ENCODE assay signal across 45 mouse cellular contexts in the genomic region with DNA sequence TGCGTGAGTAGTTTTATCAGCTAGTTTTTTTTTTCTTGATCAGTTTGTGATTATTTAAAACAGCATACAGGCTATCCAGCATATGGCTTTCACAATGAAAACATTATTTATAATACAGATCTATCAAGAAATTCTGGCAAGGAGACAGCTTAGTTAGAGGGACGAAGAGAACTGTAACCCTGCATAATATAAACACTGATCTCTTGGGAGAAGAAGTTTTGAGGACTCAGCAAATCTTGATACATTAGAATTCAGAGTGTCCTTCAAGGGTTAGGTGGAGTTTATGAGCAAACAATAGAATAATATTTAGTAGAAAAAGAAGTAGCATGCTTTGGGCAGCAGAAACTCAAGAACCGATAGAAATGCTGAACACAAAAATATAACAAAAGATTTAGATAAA. TPM values are rescaled to one million over a fixed set of nuclear protein-coding genes. Genes with fewer than 3 reads are reported as not detected.
"Had no signal": no experiment of that assay in that cellular context is flagged by ENCODE, and none has a peak within 500 bp of the region (broad histone marks: within the 10 kb centered on the region; RNA-seq: fewer than 3 reads in every experiment).

No protein-coding gene starts in this region.

- H3K4me1 ChIP-seq: heart, embryonic 10.5 days; heart, embryonic 12.5 days; heart, embryonic 13.5 days; heart, embryonic 15.5 days; hindbrain, embryonic 12.5 days; hindbrain, embryonic 13.5 days; hindbrain, embryonic 15.5 days; intestine, embryonic 15.5 days had no signal

- ATAC-seq: hindbrain, embryonic 16.5 days; hindbrain, postnatal 0 days; inflammation-experienced regulatory T-cells, adult 6 months; intestine, embryonic 15.5 days; intestine, embryonic 16.5 days; intestine, postnatal 0 days had no signal

- H3K9me3 ChIP-seq: heart, embryonic 10.5 days; heart, embryonic 12.5 days; heart, embryonic 13.5 days; heart, embryonic 15.5 days; hindbrain, embryonic 10.5 days; hindbrain, embryonic 12.5 days; hindbrain, embryonic 13.5 days; hindbrain, embryonic 15.5 days; intestine, embryonic 15.5 days; kidney, embryonic 15.5 days had no signal

- H3K4me3 ChIP-seq: heart, embryonic 10.5 days; heart, embryonic 12.5 days; heart, embryonic 13.5 days; heart, embryonic 15.5 days; hindbrain, embryonic 10.5 days; hindbrain, embryonic 12.5 days; hindbrain, embryonic 13.5 days; hindbrain, embryonic 15.5 days; intestine, embryonic 15.5 days; kidney, embryonic 15.5 days; layer of hippocampus, adult 2 months had no signal

- H3K4me2 ChIP-seq: heart, embryonic 11.5 days; heart, embryonic 12.5 days; heart, embryonic 13.5 days; heart, embryonic 15.5 days; hindbrain, embryonic 12.5 days; hindbrain, embryonic 13.5 days; hindbrain, embryonic 14.5 days; hindbrain, embryonic 15.5 days; intestine, embryonic 15.5 days; kidney, embryonic 15.5 days had no signal

- H3K9ac ChIP-seq: heart, embryonic 12.5 days; heart, embryonic 13.5 days; heart, embryonic 15.5 days; hindbrain, embryonic 12.5 days; hindbrain, embryonic 13.5 days; hindbrain, embryonic 14.5 days; hindbrain, embryonic 15.5 days; intestine, embryonic 15.5 days; kidney, embryonic 15.5 days had no signal

- H3K27ac ChIP-seq: heart, embryonic 10.5 days; heart, embryonic 13.5 days; heart, embryonic 15.5 days; hindbrain, embryonic 10.5 days; hindbrain, embryonic 12.5 days; hindbrain, embryonic 13.5 days; hindbrain, embryonic 14.5 days; hindbrain, embryonic 15.5 days; hindbrain, postnatal 0 days; intestine, embryonic 15.5 days; kidney, embryonic 15.5 days; kidney, postnatal 0 days; layer of hippocampus, adult 2 months had no signal

- H3K36me3 ChIP-seq: heart, embryonic 10.5 days; heart, embryonic 12.5 days; heart, embryonic 13.5 days; heart, embryonic 15.5 days; hindbrain, embryonic 10.5 days; hindbrain, embryonic 12.5 days; hindbrain, embryonic 13.5 days; hindbrain, embryonic 15.5 days; intestine, embryonic 15.5 days; kidney, embryonic 15.5 days had no signal

- H3K27me3 ChIP-seq: heart, embryonic 12.5 days; heart, embryonic 13.5 days; heart, embryonic 15.5 days; hindbrain, embryonic 12.5 days; hindbrain, embryonic 13.5 days; hindbrain, embryonic 15.5 days; intestine, embryonic 15.5 days had no signal

- DNase-seq: heart, postnatal 10 days; heart, postnatal 14 days; heart, postnatal 36 days; heart, postnatal 4 days; kidney, adult 11 months; kidney, adult 18-20 months; kidney, adult 2 months; kidney, adult 8-10 months; kidney, adult 9 months; kidney, postnatal 10 days; kidney, postnatal 14 days; kidney, postnatal 25 days; kidney, postnatal 36 days; kidney, postnatal 4 days; layer of hippocampus, adult 9-11 months; layer of hippocampus, postnatal 36 days had no signal

RNA-seq across cellular contexts. Expression of a gene that starts 10.1 kb away (rescaled TPM):
- total RNA-seq: heart, postnatal 25 days; heart, postnatal 36 days; hematopoietic stem cell, adult 5-6 weeks; layer of hippocampus, adult 18-20 months; layer of hippocampus, adult 2 months; layer of hippocampus, postnatal 10 days; layer of hippocampus, postnatal 14 days; layer of hippocampus, postnatal 25 days; layer of hippocampus, postnatal 36 days had no signal
- polyA plus RNA-seq: hindbrain, embryonic 10.5 days; hindbrain, embryonic 11.5 days; hindbrain, embryonic 12.5 days; hindbrain, embryonic 14.5 days; hindbrain, embryonic 16.5 days; hindbrain, postnatal 0 days; inflammation-experienced regulatory T-cells, adult 6 months had no signal

RNA-seq across cellular contexts. Expression of a gene that starts 19.7 kb away (rescaled TPM):
- total RNA-seq: heart, adult 8-10 months; heart, postnatal 10 days; heart, postnatal 14 days; heart, postnatal 25 days; heart, postnatal 36 days; layer of hippocampus, adult 18-20 months; layer of hippocampus, adult 2 months; layer of hippocampus, postnatal 10 days; layer of hippocampus, postnatal 14 days; layer of hippocampus, postnatal 25 days; layer of hippocampus, postnatal 36 days had no signal
- polyA plus RNA-seq: hindbrain, embryonic 11.5 days had no signal

RNA-seq across cellular contexts. Expression of a gene that starts 47.9 kb away (rescaled TPM):
- total RNA-seq: heart, adult 8-10 months; heart, postnatal 10 days; heart, postnatal 14 days; heart, postnatal 25 days; heart, postnatal 36 days; heart, postnatal 4 days; hindbrain, postnatal 0 days; layer of hippocampus, adult 18-20 months; layer of hippocampus, adult 2 months; layer of hippocampus, postnatal 10 days; layer of hippocampus, postnatal 14 days; layer of hippocampus, postnatal 25 days; layer of hippocampus, postnatal 36 days had no signal
- polyA plus RNA-seq: heart, embryonic 11.5 days; heart, embryonic 14.5 days; heart, embryonic 15.5 days; heart, postnatal 0 days; hindbrain, embryonic 10.5 days; hindbrain, embryonic 11.5 days; hindbrain, embryonic 12.5 days; hindbrain, embryonic 13.5 days; hindbrain, embryonic 14.5 days; hindbrain, embryonic 15.5 days; hindbrain, embryonic 16.5 days; hindbrain, postnatal 0 days; inflammation-experienced regulatory T-cells, adult 6 months had no signal
